Mouse (Mus musculus): ENCODE data around the gene Ythdf2. TPM values are rescaled to one million over a fixed set of nuclear protein-coding genes. Genes with fewer than 3 reads are reported as not detected.

The Ythdf2 gene
- polyA plus RNA-seq, 3 experiments from 2014 or later, result 77.8 to 124 (median 122) TPM

DNA sequence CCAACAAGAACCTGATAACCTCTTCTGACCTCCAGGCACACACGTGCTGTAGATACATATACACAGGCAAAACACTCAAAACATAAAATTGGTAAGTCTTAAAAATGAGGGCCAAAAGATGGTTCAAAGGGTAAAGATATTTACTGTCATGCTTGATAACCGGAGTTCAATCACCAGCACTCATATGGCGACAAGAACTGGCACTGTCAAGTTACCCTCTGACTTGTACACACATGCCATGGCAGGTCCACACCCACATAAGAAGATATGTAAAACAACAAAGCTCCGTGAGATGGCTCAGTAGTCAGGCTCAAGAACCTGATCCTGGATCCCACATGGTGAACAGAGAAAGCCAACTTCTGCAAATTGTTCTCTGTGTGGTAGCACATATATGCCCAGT, 4.8 kb downstream of the Ythdf2 start:
- ATAC-seq, result no peak

DNA sequence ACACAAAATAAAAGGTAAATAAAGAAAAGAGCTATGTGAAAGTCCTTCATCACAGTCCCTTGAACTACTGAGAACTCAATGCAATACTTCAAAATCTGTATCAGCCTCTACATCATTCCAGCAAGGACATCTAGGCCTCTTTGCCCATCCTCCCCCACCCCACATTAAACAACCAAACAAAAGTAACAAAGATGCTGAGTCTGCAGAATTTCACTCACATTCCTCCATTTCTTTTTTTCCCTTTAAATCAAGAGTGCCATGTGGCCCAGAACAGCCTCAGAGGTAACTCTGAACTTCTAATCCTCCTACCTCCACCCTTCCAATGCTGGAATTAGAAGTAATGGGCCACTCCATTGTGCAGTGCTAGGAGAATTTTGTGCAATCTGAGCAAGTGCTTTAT, 13.3 kb downstream of the Ythdf2 start:
- no peak for ATAC-seq

DNA sequence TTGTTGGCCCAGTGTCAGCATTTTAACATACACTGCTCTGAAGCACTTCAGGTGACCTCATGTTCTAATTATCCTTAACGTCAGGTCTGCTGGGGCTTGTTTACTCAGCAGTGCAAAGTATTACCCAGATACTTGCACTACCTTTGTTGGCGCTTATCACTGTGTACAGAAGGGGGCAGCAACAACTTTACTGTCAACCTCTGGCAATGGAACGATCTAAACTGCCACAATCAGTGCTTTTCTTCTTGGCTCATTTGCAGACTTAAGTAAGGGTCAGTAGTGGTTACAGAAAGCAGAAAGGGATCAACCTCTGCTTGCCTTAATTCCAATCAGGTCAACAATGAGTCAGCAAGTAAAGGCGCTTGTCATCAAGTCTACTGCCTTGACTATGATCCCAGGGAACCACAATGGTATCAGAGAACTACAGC, 13.8 kb downstream of the Ythdf2 start:
- peak; percentile 68 for ATAC-seq

DNA sequence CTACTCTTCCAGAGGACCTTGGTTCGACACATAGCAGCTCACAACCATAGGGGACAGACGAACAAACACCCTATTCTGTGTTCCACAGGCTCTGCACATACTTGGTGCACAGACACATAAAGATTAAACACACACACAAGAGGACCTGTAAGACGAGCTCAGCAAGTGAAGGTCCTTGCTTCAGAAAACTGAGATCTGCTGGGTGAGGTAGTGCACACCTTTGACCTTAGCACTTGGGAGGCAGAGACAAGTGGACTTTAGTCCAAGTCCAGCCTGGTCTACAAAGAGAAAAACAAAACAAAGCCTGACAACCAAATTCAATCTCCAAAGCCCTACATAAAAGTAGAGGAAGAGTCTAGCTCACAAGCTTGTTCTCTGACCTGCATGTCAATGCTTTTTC, 17.1 kb downstream of the Ythdf2 start:
- ATAC-seq, result no peak

DNA sequence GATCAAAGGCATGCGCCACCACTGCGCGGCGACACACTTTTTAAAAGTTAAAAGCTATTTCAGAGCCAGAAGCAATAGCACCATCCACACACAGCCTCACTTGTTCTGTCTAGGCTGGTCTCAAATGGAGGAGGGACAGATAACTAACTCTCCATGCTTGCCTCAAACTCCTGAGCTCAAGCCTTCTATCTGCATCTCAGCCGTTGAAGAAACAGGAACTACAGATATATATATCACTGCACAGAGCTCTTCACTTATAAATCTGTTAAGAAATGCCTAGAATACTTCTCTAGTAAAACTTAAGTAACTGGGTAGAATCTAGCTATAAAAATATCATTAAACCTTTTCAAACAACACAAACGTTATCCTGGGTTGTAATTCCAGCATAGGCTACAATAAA, 17.7 kb downstream of the Ythdf2 start:
- no peak for ATAC-seq

DNA sequence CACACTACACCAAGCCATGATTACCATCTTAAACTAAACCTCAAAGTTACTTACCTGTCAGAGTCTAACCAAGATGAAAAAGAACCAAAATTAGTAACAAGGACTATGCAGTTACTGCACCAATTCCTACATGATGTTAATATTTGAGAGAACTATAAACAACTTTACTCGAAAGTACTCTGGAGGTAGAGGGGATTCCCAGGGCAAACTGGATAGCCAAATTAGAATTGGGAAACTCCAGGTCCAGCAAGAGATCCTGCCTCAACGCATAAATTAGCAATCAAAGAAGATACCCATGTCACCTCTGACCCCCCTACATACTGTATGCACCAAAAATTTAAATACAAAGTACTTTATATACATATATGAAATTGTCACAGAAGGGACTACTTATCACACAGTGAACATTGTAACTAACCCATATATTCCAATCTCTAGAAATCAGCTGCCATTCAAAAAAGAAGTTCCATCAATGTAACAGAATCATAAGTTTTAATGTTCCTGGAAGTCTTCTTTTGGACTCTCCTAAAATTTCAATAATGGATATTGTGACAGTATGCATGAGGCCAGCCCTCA, 24.2 kb downstream of the Ythdf2 start:
- ATAC-seq, result no peak

DNA sequence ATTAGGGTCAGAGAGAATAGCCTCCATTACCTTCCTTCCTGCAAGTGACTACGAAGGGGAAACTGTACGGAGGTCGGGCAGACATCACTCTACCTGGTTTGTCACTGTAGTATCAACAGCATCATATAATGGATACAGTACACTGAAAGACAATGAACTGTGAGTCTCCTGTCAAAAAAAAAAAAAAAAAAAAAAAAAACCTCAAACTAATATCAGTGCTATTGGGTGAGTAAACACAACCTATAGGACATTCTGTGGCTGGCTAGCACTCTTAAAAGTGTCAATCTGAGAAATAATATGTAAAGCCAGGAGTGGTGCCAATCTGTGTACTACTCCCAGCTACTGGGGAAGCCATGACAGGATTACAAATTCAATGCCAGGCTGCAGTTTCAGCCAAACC, 28.9 kb downstream of the Ythdf2 start:
- no peak for ATAC-seq

DNA sequence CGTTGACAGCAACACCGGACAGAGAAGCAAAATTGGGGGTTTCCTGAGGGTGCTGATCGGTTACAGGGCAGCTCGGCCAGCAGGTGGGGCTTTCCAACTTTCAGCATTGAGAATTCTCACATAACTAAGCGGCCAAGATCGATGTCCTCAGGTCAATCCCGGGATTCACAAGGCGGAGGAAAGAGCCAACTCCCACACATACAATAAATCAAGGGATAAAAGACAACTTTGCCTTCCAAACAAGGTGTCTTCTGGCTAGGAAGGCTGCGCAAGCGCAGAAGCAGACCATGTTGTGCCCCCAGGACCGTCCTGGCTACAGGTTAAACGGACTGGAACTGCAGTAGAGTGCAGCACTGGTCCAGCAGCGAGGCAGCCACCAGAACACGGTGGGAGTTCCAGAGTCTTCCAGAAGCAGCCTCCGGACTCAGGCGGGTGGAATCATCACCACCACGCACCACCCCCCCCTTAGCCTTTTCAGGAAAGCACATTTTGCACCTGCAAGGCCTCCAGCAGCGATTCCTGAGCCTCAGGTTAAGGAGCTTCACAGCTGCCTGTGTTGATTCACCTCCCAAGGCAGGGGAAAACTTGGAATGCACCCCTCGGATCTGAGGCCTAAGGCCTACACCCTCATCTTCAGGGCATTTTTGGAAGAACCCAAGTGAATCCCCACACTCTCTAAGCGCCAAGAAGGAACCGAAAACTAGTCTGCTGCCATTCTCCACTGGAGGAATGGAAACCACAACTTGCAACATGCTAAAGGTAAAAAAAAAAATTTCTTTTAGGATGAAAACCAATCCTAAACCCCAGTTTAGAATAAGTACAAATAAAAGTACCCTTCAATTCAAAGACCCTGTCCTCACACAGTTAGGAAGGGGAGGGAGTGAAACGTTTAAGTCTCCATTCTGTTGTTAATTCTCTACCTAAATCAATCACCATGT, 30.1 kb downstream of the Ythdf2 start:
- ATAC-seq, result no peak

DNA sequence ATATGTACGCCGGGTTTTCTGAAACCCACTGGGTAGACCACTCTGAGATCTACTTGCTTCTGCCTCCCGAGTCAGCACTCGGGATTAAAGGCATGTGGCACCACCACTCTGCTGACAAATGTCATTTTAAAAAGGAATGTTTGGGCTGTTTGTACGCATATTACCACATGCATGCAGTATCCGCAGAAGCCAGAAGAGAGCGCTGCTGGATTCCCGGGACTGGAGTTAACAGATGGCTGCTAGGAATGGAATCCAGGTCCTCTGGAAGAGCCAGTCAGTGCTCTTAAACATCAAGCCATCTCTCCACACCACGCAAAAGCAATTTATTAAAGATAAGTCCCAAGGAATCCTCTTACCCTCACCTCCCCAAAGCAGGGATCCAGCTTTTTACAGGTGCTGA, 31.4 kb downstream of the Ythdf2 start:
- no peak for ATAC-seq

DNA sequence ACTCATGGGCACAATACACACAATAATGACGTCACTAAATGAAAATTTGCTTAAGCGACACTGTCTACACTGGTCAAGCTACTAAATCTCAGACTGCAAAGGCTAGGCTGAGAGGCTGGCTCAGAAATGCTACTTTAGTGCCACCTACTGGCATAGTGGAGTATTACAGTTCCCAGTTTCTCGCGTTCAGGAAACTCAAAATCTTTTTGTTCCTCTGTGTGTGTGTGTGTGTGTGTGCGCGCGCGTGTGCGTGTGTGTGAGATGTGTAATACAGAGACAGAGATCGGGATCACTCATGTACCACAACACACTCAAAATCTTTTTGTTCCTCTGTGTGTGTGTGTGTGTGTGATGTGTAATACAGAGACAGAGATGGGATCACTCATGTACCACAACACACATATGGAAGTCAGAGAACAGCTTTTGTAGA, 33.5 kb downstream of the Ythdf2 start:
- ATAC-seq, result peak; percentile 41

DNA sequence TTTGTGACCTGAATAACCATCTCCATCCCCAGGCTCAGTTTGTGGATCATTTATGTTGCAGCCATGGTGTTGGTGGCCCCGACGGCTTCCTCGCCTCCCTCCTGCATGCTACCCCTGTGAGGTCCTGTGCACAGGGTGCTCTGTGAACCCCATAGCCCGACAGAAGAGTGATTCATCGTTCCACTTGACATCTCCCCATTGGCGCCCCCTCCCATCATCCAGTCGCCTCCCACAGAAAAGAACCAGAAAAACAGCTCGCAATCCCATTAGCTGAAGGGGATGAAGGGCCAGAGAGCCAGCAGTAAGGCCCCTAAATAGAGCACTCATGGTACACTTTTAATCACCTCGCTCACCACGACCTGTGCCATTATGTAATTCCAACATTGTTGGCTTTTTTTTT, 35.6 kb downstream of the Ythdf2 start:
- no peak for ATAC-seq

DNA sequence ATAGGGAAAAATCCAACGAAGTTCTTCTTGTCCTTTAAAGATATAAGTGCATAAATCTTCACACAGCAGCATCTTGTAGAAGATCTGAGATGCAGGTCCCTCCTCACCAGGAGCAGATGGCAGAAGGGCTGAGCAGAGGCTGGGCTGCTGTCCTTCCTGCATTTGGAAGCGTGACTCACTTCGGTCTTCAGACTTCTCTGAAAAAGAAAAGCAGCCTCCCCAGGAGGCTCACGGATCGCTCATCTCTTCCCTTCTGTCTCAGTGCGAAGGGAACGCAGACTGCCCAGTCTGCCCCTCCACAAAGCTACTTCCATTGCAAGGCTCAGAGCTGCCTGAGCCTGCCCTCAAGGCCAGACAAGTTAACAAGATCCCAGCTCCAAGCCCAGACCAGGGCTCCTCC, 41.2 kb downstream of the Ythdf2 start:
- ATAC-seq, result no peak

DNA sequence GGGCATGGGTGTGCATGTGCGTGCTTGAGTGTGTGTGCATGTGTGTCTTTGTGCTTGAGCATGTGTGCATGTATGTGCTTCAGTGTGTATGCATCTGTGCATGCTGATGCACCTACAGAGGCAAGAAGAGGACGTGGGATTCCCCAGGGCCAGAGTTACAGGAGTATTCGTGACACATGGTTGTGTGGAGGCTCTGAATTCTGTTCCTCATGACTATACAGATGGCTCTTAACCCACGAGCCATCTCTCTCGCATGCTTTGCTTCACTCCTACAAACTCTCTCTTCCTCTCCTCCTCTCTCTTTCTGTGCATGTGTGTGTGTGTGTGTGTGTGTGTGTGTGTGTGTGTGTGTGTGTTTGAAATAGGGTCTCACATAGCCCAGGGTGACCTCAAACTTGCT, 42.3 kb downstream of the Ythdf2 start:
- ATAC-seq, result no peak

DNA sequence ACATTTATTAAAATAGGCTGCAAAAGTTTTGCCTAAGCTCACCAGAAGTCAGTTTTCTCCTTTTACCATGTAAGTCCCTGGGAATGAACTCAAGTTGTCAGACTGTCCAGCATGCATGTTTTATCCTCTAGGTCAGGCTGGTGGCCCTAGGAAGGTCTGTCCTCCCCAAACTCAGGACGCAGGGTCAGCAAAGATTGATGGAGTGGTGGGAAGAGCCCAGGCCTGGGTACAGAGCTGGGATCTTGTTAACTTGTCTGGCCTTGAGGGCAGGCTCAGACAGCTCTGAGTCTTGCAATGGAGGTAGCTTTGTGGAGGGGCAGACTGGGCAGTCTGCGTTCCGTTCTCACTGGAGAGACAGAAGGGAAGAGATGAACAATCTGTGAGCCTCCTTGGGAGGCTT, 42.8 kb downstream of the Ythdf2 start:
- ATAC-seq, result no peak

DNA sequence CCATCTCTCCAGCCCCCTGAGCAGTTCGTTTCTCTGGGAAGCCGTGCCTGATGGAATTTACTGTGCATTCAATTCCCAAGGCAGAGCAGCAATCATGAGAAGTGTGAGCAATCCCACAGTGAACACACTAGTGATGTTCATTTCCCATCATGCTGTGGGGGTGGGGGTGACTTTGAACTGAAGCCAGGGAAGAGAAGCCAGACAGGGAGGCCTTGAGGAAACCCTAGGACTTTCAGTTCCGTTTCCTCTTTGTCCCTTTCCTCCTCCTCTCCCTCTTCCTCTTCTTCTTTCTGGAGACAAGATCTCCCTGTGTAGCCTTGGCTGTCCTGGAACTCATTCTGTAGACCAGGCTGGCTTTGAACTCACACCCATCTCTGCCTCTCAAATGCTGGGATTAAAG, 44.7 kb downstream of the Ythdf2 start:
- ATAC-seq, result no peak

DNA sequence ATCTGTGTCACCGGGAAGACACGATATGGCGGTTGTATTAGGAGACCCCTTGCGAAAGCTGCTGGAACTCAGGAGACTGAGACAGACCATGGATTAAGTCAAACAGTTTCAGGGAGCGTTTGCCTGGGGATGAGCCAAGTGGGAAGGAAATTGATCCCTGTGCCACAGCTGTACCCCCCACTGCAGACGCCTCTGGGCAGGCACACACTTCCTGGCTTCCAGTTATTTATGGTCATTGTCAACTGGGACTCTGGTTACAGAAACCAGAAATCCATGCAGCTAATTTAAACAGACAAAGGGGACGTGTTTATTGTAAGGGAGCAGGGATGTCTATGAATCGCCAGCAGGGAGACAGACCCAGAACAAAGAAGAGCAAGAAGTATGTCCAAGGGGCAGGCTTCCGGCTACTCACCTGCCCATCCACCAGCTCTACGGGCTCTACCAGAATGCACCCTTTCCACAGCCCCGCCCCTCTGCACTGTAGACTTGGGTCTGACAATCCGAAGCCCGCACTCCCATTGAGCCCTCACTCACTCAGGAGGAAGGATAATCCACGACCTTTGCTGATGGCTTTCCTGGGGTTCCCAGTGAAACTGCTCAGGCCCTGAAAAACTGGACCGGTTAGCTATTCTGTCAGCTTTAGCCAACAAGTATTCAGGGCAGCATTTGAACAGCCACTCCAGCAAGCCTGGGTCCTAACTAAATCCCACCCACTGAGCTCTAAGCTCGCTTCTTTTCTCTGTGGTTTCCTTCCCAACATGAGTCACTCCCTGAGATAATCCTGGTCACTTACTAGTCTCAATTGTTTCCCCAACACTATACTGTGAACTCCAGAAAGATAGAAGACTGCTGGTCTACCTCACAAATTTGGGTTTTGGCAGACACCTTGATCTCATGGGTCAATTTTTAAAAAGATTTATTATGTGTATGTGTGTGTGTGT, 45.5 kb downstream of the Ythdf2 start:
- ATAC-seq, result no peak

DNA sequence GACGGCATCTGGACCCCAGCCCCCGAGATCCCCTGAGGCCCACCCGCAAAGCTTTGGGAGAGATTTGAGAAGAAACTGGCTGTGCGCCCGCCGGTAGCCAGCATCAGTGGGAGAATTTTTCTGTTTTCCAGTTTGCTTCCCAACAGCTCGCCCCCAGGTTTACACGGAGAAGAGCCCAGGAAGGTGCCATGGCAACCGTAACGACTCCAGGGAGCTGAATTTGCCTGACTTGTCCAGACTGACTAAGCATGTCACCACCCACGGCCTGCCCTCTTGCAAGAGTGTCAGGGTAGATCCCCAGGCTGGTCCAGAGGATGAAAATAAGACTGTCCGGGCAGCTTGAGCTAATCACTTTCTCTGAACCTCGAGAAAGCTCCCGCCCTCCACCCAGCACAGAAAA, 46.4 kb downstream of the Ythdf2 start:
- no peak for ATAC-seq

DNA sequence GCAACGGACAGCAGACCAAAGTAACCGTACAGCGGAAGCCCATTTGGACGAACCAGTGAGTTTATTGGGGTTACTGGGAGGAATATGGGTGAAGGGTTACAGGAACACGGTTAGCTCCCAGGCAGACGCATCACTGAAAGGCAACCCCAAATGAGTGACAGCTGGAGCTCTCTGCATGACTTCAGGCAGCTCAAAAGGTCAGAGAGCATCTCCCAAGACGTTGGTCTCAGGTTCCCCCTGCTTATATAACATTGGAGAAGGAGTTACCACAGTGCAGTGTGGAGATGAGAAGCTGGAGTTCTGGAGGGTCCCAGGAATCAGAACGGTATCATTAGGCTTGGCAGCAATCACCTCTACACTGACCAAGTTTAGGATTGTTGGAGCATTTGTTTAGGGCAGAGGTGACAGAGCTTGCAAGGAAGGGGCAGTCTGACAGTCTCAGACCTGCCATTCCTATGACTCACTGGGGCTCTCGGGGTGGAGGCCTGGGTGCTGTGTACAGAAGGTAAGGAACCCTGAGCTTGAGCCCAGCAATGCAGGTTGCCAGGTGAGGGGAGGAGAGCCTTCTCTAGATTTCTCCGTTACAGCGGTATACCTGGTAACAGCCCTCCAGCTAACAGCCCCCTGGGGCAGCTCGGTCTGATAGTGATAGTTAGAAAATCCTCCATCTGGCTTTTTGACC, 55.0 kb downstream of the Ythdf2 start:
- ATAC-seq, result no peak

DNA sequence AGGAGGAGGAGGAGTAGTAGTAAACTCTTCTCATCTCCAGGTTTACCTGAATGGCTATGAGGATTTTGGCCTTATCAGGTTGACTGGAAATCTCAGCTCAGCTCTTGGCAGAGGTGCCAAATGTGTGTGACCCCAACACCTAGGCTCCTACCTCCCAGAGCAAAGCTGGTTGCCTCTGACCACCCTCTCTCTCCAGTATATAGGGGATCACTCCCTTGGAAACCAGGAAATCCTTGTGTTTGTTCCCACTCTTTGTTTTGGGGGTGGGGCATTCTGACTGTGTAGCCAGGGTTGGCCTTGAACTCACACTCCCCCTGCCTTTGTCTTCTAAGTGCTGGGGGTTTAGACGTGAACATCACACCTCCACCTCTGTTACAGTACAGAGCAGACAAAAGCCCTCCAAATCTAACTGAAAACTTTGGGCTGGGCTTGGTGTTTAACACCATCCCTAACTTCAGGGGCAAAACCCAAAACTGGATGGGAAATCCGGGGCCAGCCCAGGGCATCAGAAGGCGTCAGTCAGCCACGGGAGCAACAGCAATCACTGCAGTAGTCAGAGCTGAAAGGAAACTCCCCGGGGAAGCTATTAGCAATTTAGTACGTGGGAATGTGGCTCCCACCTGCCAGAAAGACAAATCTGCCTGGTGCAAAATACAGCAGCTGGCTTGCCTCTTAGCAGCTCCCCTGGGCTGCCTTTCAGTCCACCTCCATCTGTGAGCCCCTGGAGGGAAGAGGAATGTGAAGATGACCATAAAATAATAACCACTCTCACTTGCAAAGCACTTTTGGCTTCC, 57.0 kb downstream of the Ythdf2 start:
- no peak for ATAC-seq

DNA sequence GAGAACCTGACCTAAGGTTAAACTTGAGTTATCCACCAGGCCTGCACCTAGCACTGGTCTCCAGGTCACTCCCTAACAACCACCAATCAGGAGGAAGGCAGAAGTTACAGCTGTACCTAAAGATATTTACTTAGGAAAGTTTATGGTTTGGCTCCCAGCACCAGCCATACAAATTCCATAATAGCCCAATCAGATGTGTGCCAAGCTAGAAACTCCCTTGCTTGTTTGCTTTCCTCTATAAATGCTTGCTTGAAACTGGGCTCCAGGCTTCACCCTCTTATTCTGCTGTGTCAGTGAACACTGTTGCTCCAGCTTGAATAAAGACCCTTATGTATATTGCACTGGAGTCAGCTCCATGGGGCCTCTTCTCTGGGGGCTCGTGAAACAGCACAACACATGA, 60.4 kb downstream of the Ythdf2 start:
- ATAC-seq, result no peak

DNA sequence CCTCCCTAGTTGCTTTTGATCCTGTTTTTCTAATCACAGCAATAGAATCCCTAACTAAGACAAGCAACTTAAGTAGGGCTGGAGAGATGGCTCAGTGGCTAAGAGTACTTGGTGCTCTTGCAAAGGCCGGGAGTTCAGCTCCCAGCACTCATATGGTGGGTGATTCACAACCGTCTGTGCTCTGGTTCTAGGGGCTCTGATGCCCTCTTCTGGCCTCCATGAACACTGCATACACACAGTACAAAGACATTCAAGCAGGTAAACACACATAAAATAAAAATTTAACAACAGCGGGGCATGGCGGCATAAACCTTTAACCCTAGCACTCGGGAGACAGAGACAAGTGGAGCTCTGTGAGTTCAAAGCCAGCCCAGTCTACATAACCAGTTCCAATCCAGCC, 65.9 kb downstream of the Ythdf2 start:
- ATAC-seq, result no peak

DNA sequence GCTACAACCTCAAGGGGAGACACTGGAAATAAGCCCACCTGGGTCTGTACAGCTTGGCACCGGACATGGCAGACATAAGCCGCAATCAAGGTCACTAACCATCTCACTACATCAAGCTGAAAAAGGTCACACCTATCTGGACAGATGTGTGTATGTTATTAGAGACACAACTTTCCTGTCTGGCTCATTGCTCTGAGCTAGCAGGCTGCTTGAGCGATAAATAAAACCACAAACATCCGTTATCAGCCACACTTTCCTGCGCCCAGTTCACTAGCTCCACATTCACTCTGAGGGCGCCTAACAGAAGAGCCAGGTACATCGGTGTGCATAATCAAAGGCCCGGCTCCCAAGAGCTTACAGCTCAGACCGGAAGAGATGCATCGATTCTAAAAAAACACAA, 67.0 kb downstream of the Ythdf2 start:
- ATAC-seq, result no peak
